Comparison of ENCODE assay signal across 19 mouse cellular contexts in the genomic region with DNA sequence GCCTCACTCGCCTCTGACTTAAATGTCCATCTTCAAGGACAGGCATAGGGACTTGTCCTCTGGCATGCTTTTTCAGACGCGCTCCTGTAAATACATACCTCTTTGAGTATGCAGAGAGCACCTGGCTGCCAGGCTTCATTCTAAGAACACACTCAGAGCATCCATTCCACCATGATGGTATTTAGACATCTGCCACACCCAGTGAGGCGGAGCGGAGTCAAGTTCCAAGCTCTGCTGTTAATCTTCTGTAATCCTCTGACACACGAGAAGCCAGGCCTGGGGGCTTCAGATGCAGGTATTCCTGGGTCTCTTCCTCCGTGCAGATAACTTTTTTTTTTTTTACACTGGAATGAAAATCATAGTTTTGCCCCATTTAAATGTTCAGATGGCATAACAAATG. TPM values are rescaled to one million over a fixed set of nuclear protein-coding genes. Genes with fewer than 3 reads are reported as not detected.
DNase-seq lines count a peak whose midpoint lies in the region; ATAC-seq and TF ChIP-seq lines count a peak whose summit lies in the region.
"Had no signal": no experiment of that assay in that cellular context is flagged by ENCODE, and none has a peak within 500 bp of the region (broad histone marks: within the 10 kb centered on the region; RNA-seq: fewer than 3 reads in every experiment).

No protein-coding gene starts in this region.

- TF ChIP-seq POLR2A in small intestine, adult 2 months (IDR thresholded peaks at IDR 0.05; ENCODE audit: low read depth, low read length): no peak

- no peak for TF ChIP-seq CTCF in small intestine, adult 2 months (IDR thresholded peaks at IDR 0.05; ENCODE audit: extremely low read depth, insufficient read length, insufficient replicate concordance, low read depth, low read length)

- 54% methylated on average over 7 of the region's 7 CpGs for WGBS in forebrain, embryonic 12.5 days
- 58% methylated on average over 7 of the region's 7 CpGs for WGBS in forebrain, embryonic 14.5 days
- 43% methylated on average over 7 of the region's 7 CpGs for WGBS in embryonic facial prominence, embryonic 10.5 days
- 44% methylated on average over 7 of the region's 7 CpGs for WGBS in limb, embryonic 10.5 days
- WGBS in small intestine, adult 2 months: 51% methylated on average over 7 of the region's 7 CpGs
- 56% methylated on average over 7 of the region's 7 CpGs for WGBS in hindbrain, embryonic 10.5 days

- H3K9ac ChIP-seq in forebrain, embryonic 12.5 days: no peak overlapping the region
- no peak overlapping the region for H3K9ac ChIP-seq in forebrain, embryonic 14.5 days (ENCODE audit: low read length)
- H3K9ac ChIP-seq: heart, embryonic 13.5 days had no signal

- H3K4me3 ChIP-seq in forebrain, embryonic 12.5 days (replicated peaks): no peak overlapping the region
- no peak overlapping the region for H3K4me3 ChIP-seq in forebrain, embryonic 14.5 days (ENCODE audit: low read depth, low read length)
- H3K4me3 ChIP-seq in embryonic facial prominence, embryonic 10.5 days: no peak overlapping the region
- H3K4me3 ChIP-seq in limb, embryonic 10.5 days: 0 out of 2 replicates have a peak overlapping the region, but pooled peaks have one; percentile 18
- H3K4me3 ChIP-seq in small intestine, adult 2 months (ENCODE audit: low read depth, low read length): peak overlapping the region; percentile 53
- no peak overlapping the region for H3K4me3 ChIP-seq in hindbrain, embryonic 10.5 days
- H3K4me3 ChIP-seq: heart, embryonic 13.5 days; midbrain, embryonic 10.5 days had no signal

- no peak overlapping the region for H3K4me2 ChIP-seq in forebrain, embryonic 12.5 days
- H3K4me2 ChIP-seq in forebrain, embryonic 14.5 days (ENCODE audit: low read length): no peak overlapping the region
- H3K4me2 ChIP-seq: heart, embryonic 13.5 days had no signal

- H3K27ac ChIP-seq in forebrain, embryonic 12.5 days: peak overlapping the region; percentile 42; the same call in 1 of the 2 replicates
- H3K27ac ChIP-seq in forebrain, embryonic 14.5 days (ENCODE audit: low read depth, low read length): no peak overlapping the region
- 0 out of 2 replicates have a peak overlapping the region, but pooled peaks have one; percentile 21 for H3K27ac ChIP-seq in embryonic facial prominence, embryonic 10.5 days (replicated peaks)
- H3K27ac ChIP-seq in limb, embryonic 10.5 days: peak overlapping the region; percentile 22; the same call in 1 of the 2 replicates
- peak overlapping the region; percentile 81 for H3K27ac ChIP-seq in small intestine, adult 2 months (ENCODE audit: insufficient read depth, low read depth, low read length)
- no peak overlapping the region for H3K27ac ChIP-seq in hindbrain, embryonic 10.5 days
- H3K27ac ChIP-seq: heart, embryonic 13.5 days; midbrain, embryonic 10.5 days had no signal

- no peaks in the 10 kb centered on the region for H3K27me3 ChIP-seq in forebrain, embryonic 12.5 days
- H3K27me3 ChIP-seq in forebrain, embryonic 14.5 days (replicated peaks; ENCODE audit: control insufficient read depth, insufficient read depth, low read length): no peaks in the 10 kb centered on the region
- H3K27me3 ChIP-seq in embryonic facial prominence, embryonic 10.5 days (replicated peaks; ENCODE audit: low read depth, poor library complexity, severe bottlenecking): no peaks in the 10 kb centered on the region
- H3K27me3 ChIP-seq in limb, embryonic 10.5 days (ENCODE audit: low read depth, poor library complexity, severe bottlenecking): no peaks in the 10 kb centered on the region
- no peaks in the 10 kb centered on the region for H3K27me3 ChIP-seq in small intestine, adult 2 months (ENCODE audit: control insufficient read depth, insufficient read depth, low read length)
- no peaks in the 10 kb centered on the region for H3K27me3 ChIP-seq in hindbrain, embryonic 10.5 days (ENCODE audit: insufficient read depth, poor library complexity, severe bottlenecking)
- H3K27me3 ChIP-seq: CH12.LX; heart, embryonic 13.5 days; Patski had no signal

- DNase-seq in forebrain, embryonic 14.5 days (ENCODE audit: low spot score): no peak
- DNase-seq in embryonic facial prominence, embryonic 10.5 days (ENCODE audit: low spot score): peak; percentile 41
- no peak for DNase-seq in limb, embryonic 10.5 days (ENCODE audit: low spot score)
- no peak for DNase-seq in hindbrain, embryonic 10.5 days (ENCODE audit: low spot score)
- DNase-seq in lung, postnatal 4 days: no peak
- DNase-seq: adrenal gland, adult 2 months; cerebellum, adult 9-10 months; embryo, embryonic 11 days; layer of hippocampus, postnatal 36 days; retina, postnatal 1 day; spleen, adult 18-20 months had no signal

- no peak for ATAC-seq in forebrain, embryonic 12.5 days (ENCODE audit: low FRiP score)
- ATAC-seq in forebrain, embryonic 14.5 days: no peak
- ATAC-seq in activated CD4-positive, CD25-positive, alpha-beta regulatory T cell, adult 4 months: no peak
- ATAC-seq: inflammation-experienced regulatory T-cells, adult 6 months; Patski had no signal

- H3K4me1 ChIP-seq in forebrain, embryonic 12.5 days: peaks cover 21% of the 10 kb centered on the region
- H3K4me1 ChIP-seq in forebrain, embryonic 14.5 days (ENCODE audit: control insufficient read depth, insufficient read depth, low read length): peaks cover 25% of the 10 kb centered on the region
- peaks cover 50% of the 10 kb centered on the region for H3K4me1 ChIP-seq in embryonic facial prominence, embryonic 10.5 days
- peaks cover 28% of the 10 kb centered on the region for H3K4me1 ChIP-seq in limb, embryonic 10.5 days
- H3K4me1 ChIP-seq in small intestine, adult 2 months (ENCODE audit: control insufficient read depth, insufficient read depth, insufficient read length, low read length): peaks cover 10% of the 10 kb centered on the region; the same call in 1 of the 2 replicates
- peaks cover 25% of the 10 kb centered on the region for H3K4me1 ChIP-seq in hindbrain, embryonic 10.5 days (replicated peaks)

- H3K9me3 ChIP-seq in forebrain, embryonic 12.5 days: no peaks in the 10 kb centered on the region
- H3K9me3 ChIP-seq in forebrain, embryonic 14.5 days (replicated peaks; ENCODE audit: control insufficient read depth, low read length): no peaks in the 10 kb centered on the region
- no peaks in the 10 kb centered on the region for H3K9me3 ChIP-seq in embryonic facial prominence, embryonic 10.5 days
- no peaks in the 10 kb centered on the region for H3K9me3 ChIP-seq in limb, embryonic 10.5 days (replicated peaks)
- H3K9me3 ChIP-seq in hindbrain, embryonic 10.5 days: no peaks in the 10 kb centered on the region
- H3K9me3 ChIP-seq: heart, embryonic 13.5 days; midbrain, embryonic 10.5 days had no signal

- H3K36me3 ChIP-seq in forebrain, embryonic 12.5 days (replicated peaks): no peaks in the 10 kb centered on the region; the same call in 1 of the 2 replicates
- 0 out of 2 replicates have a peak, but pooled peaks cover 5% of the 10 kb centered on the region for H3K36me3 ChIP-seq in forebrain, embryonic 14.5 days (ENCODE audit: control insufficient read depth, insufficient read depth, low read length)
- H3K36me3 ChIP-seq in embryonic facial prominence, embryonic 10.5 days (replicated peaks): no peaks in the 10 kb centered on the region
- H3K36me3 ChIP-seq in limb, embryonic 10.5 days: no peaks in the 10 kb centered on the region
- no peaks in the 10 kb centered on the region for H3K36me3 ChIP-seq in small intestine, adult 2 months (ENCODE audit: control insufficient read depth, insufficient read depth, low read length)
- H3K36me3 ChIP-seq in hindbrain, embryonic 10.5 days: no peaks in the 10 kb centered on the region
- H3K36me3 ChIP-seq: midbrain, embryonic 10.5 days had no signal

RNA-seq across cellular contexts. Expression of gene Pdcd4, which starts 32.4 kb away (rescaled TPM):
- polyA plus RNA-seq in forebrain, embryonic 12.5 days (2016; fragmentation: Nextera tagmentation; extraction: Ambion mirVana): 110 and 111 TPM in 2 replicates
- polyA plus RNA-seq in forebrain, embryonic 14.5 days (2014; fragmentation: Nextera tagmentation; extraction: Ambion mirVana): 62.1 and 75.4 TPM in 2 replicates
- polyA plus RNA-seq in embryonic facial prominence, embryonic 10.5 days (2016; fragmentation: Nextera tagmentation; extraction: Ambion mirVana): 66.5 and 78.8 TPM in 2 replicates
- polyA plus RNA-seq in limb, embryonic 10.5 days (2016; fragmentation: Nextera tagmentation; extraction: Ambion mirVana): 38.1 and 56.1 TPM in 2 replicates
- 1.9 and 3.8 TPM in 2 replicates for polyA plus RNA-seq in small intestine, adult 2 months (2012; rRNA removed)
- 49.8 and 49.9 TPM in 2 replicates for polyA plus RNA-seq in hindbrain, embryonic 10.5 days (2016; fragmentation: Nextera tagmentation; extraction: Ambion mirVana)
- 100 to 1,000 TPM; 479 to 707 TPM for polyA plus RNA-seq in activated CD4-positive, CD25-positive, alpha-beta regulatory T cell, adult 4 months (2017; shearing (Covaris generic))

Comparison
In these comparisons a context has a peak if more than half of its experiments do, and no peak if none do; other contexts are left out.
1. H3K27ac ChIP-seq: peak in forebrain, embryonic 12.5 days (single experiment), embryonic facial prominence, embryonic 10.5 days (single experiment), limb, embryonic 10.5 days (single experiment) and small intestine, adult 2 months (single experiment); none in forebrain, embryonic 14.5 days (single experiment) and hindbrain, embryonic 10.5 days (single experiment).
2. H3K4me3 ChIP-seq: peak in limb, embryonic 10.5 days (single experiment) and small intestine, adult 2 months (single experiment); none in forebrain, embryonic 12.5 days (single experiment), forebrain, embryonic 14.5 days (single experiment), embryonic facial prominence, embryonic 10.5 days (single experiment) and hindbrain, embryonic 10.5 days (single experiment).